Mouse (Mus musculus) Patski (cell line): ENCODE measurements around the gene 4930579F01Rik. TPM values are rescaled to one million over a fixed set of nuclear protein-coding genes. Genes with fewer than 3 reads are reported as not detected.

Experiments used
- ATAC-seq: fragments of 100-300 bp; one replicate; pipeline ENCODE4 v1.8.0; 2021
- CTCF ChIA-PET: fragments of 350-600 bp; sonication (Branson Sonifier 250); formaldehyde crosslinking; loops from one replicate; lab custom pipeline; 2022; ENCODE audit warnings: inconsistent platforms; lab: Charles Lee
- POLR2A ChIA-PET: fragments of 350-600 bp; sonication (Branson Sonifier 250); formaldehyde crosslinking; loops from one replicate; lab custom pipeline; 2022; ENCODE audit warnings: antibody characterized with exemption, inconsistent platforms; lab: Charles Lee
- DNase-seq: peaks from one replicate; pipeline ENCODE4 v3.0.0-alpha.2; 2011; ENCODE audit warnings: low read depth, low spot score
- H3K27me3 ChIP-seq: fragments of 371-371 bp; one replicate; pipeline ENCODE4 v1.5.1; 2021
- CTCF ChIP-seq: fragments of 100-300 bp; IDR thresholded peaks from one replicate; pipeline ENCODE4 v1.5.1; 2021
- in situ Hi-C: fragments of 300-500 bp; cut with MboI; formaldehyde crosslinking; loops from 3 replicates; pipeline ENCODE4 v1.11.1; 2018; ENCODE audit warnings: low pct_unique_long_range_greater_than_20kb, mixed read lengths
- polyA plus RNA-seq: library from polyadenylated mRNA; unstranded; gene quantifications from one replicate; pipeline ENCODE4 v1.2.3, GENCODE M21; 2021

Gene 4930579F01Rik
- polyA plus RNA-seq, 1 experiment from 2014 or later = not detected

DNA sequence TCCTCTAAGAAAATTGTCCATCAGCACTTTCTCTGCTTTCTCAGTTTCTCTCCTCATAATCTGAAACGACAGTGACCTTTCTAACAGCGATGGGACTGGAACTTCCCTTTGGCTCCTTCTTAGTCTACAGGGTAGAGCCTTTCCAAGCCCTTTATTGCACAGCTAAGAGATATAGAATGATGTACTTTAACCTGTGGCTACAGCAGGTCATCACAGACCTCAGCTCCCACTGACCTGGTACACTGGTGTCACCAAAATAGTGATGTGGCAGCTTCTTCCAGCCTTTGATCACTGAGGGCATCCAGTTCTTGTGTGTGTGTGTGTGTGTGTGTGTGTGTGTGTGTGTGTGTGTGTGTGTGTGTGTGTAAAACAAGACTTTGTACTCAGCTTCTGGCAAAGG lies 72.2 kb downstream of the 4930579F01Rik start:
- ChIA-PET POLR2A (interaction anchor here (0.6 to 0.7 kb wide), 2 partner anchors 42 to 55 kb away, joined by 3 read pairs; no protein-coding TSS in a partner anchor), CTCF (interaction anchor here (1.8 kb wide), 1 partner anchor 16 kb away, joined by 7 read pairs; no protein-coding TSS in a partner anchor)
- in situ Hi-C loops = no loop called here
- DNase-seq (no peak), ATAC-seq (no peak)
- no peak for TF ChIP-seq CTCF
- no peaks in the 10 kb centered on the region for H3K27me3 ChIP-seq

DNA sequence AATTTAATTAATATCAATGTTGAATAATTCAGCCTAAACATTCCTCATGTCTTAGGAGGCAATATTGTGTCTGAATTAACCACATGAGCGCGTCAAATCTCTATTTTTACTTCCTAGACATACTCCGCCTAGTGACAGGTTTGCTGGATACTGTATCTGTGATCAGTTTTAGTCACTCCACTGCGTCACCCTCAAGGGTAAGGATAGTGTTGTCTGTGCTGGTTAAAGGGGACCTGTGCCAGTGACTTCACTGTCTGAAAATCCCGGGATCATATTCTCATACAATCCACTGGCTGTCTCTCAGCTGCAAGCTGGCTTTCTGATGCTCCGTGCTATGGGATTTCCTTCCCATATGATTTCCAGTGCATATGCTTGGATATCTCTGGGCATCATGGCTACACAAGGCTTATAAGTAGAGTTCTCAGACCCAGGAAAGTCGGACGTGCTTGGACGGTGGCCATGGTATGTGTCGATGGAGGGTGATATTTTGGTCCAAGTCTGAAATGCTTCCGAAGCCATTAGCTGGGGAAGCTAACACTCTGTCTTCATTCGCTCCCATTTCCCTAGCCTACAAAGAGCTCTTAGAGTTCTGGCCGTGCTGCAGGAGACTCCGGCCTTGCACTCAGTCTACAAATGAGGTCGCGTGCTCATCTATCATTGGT lies 74.0 kb downstream of the 4930579F01Rik start:
- in situ Hi-C loops = no loop called here
- no peak for TF ChIP-seq CTCF
- H3K27me3 ChIP-seq = no peaks in the 10 kb centered on the region
- ATAC-seq (no peak), DNase-seq (no peak)
- CTCF ChIA-PET = interaction anchor here (1.1 to 1.3 kb wide), 4 partner anchors 11 to 128 kb away, joined by 3 to 4 read pairs (median 4); partner anchors contain the start of gene Mttp
- POLR2A ChIA-PET = interaction anchor here (1.0 kb wide), 2 partner anchors 14 to 128 kb away, joined by 3 to 4 read pairs; no protein-coding TSS in a partner anchor

DNA sequence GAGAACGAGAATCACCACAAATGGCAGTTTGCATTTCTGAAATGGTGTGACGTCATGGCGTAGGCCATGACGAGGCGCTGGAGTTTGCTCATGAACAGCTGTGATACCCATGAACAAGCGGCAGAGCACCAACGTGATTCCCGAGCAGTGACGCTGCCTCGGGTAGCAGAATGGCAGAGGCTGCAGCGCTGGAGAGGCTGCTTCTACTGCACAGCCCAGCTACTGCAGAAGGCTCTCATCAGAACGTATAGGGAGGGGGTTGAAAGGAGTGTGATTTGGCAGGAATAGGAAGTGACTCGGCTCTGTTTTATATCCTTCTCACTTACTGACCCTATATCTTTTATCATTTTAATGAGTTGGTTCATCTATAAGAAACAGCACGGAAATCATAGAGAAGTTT lies 74.8 kb downstream of the 4930579F01Rik start:
- no peaks in the 10 kb centered on the region for H3K27me3 ChIP-seq
- ATAC-seq (no peak), DNase-seq (no peak)
- no peak for TF ChIP-seq CTCF
- POLR2A ChIA-PET = interaction anchor here (1.0 kb wide), 2 partner anchors 13 to 128 kb away, joined by 3 to 4 read pairs; no protein-coding TSS in a partner anchor
- CTCF ChIA-PET = interaction anchor here (0.6 to 1.9 kb wide), 4 partner anchors 10 to 128 kb away, joined by 3 to 9 read pairs (median 3); no protein-coding TSS in a partner anchor
- in situ Hi-C loops = no loop called here

DNA sequence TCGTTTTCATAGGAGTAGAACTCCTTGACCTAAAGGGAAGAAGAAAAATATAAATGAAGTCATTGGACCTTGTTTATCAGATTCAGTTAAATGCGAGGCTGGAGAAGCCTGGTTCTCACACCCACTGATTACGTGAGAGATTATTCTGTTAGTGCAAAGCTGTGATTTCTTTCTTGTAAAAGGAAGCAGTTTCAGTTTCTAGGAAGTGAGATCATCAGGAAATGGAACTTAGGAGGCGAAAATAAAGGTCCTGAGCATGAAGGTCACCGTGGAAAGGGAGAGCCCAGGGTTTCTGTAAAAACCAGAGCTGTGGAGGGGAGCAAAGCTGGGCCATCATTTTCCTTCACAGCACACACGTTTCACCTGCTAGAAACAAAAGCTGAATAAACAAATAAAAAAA lies 75.2 kb downstream of the 4930579F01Rik start:
- no peak for TF ChIP-seq CTCF
- CTCF ChIA-PET = interaction anchor here (1.1 to 1.9 kb wide), 3 partner anchors 12 to 127 kb away, joined by 3 to 9 read pairs (median 3); no protein-coding TSS in a partner anchor
- no peaks in the 10 kb centered on the region for H3K27me3 ChIP-seq
- in situ Hi-C loops = no loop called here
- ATAC-seq (no peak), DNase-seq (no peak)
- POLR2A ChIA-PET = interaction anchor here (0.5 to 1.0 kb wide), 2 partner anchors 13 to 217 kb away, joined by 3 to 4 read pairs; no protein-coding TSS in a partner anchor

DNA sequence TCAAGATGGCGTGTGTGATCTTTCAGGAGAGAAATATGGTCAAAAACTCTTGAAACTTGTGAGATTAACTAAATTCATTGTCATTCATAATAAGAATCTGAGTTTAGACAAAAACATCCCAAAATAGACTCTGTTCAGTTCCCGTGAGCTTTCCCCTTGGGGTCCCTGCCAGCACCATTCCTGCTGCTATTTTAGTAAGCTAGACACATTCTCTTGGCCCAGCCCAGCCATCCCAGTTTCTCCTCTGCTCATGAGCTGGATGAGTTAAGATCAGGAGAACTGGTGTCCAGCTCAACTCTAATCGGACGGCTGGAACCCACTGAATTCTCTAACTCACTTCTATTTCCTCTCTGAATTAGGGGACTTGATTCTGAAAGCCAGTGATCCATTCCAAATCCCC lies 76.8 kb downstream of the 4930579F01Rik start:
- in situ Hi-C loops = no loop called here
- no peaks in the 10 kb centered on the region for H3K27me3 ChIP-seq
- no peak for TF ChIP-seq CTCF
- CTCF ChIA-PET = interaction anchor here (1.0 to 1.9 kb wide), 2 partner anchors 28 to 126 kb away, joined by 3 to 9 read pairs; partner anchors contain the start of gene Mttp
- DNase-seq = no peak
- POLR2A ChIA-PET = no interaction called here
- ATAC-seq = no peak

DNA sequence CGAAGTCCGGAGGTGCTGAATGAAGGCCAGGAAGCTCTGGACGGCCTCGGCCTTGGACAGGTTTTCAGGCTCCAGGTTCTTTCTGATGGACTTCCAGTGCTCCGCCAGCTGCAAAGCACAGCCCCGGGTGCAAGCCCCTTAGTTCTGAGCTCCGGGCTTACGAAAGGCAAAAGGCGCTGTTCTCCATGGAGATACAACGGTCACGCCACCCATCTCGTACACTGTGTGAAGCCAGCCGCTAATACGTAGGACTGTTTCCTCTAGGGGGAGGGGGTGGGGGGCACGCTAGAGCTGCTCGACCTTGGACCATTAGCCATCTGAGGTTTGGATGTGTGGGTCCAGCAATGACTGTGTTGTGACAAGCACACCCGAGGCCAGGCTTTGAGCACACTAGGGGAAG lies 79.5 kb downstream of the 4930579F01Rik start:
- CTCF ChIA-PET = interaction anchor here (0.8 to 1.4 kb wide), 2 partner anchors 13 to 29 kb away, joined by 3 to 4 read pairs; partner anchors contain the start of gene Trmt10a
- in situ Hi-C loops = no loop called here
- no peak for TF ChIP-seq CTCF
- ATAC-seq (no peak), DNase-seq (no peak)
- H3K27me3 ChIP-seq = no peaks in the 10 kb centered on the region
- POLR2A ChIA-PET = no interaction called here

Other genes starting within 250 kb of the 4930579F01Rik start
- 4.0 TPM for gene Dapp1, start 212.3 kb downstream of the 4930579F01Rik start, polyA plus RNA-seq
- 0.67 TPM for gene 1110002E22Rik, start 128.8 kb downstream of the 4930579F01Rik start, polyA plus RNA-seq
- gene Gm5105, start 126.4 kb downstream of the 4930579F01Rik start, polyA plus RNA-seq = 0.06 TPM
- gene Trmt10a, start 50.4 kb downstream of the 4930579F01Rik start, polyA plus RNA-seq = 17.0 TPM
- 7.9 TPM for gene Mttp, start 48.9 kb downstream of the 4930579F01Rik start, polyA plus RNA-seq
- 5.8 TPM for gene Adh7, start 23.9 kb upstream of the 4930579F01Rik start, polyA plus RNA-seq
- gene Adh1, start 67.2 kb upstream of the 4930579F01Rik start, polyA plus RNA-seq = 1.1 TPM
- 0.23 TPM for gene Adh6a, start 119.5 kb upstream of the 4930579F01Rik start, polyA plus RNA-seq
- gene Adh6b, start 147.9 kb upstream of the 4930579F01Rik start, polyA plus RNA-seq = 0.09 TPM
- gene Adh4, start 221.6 kb upstream of the 4930579F01Rik start, polyA plus RNA-seq = not detected
- 292 TPM for gene Adh5, start 249.3 kb upstream of the 4930579F01Rik start, polyA plus RNA-seq